Mouse (Mus musculus) spleen, adult 12 weeks (tissue): ENCODE measurements around the gene Pga5.
A peak's percentile ranks its signal among the peaks of the same experiment; 100 is the strongest.

Experiments
- DNase-seq: peaks from one replicate; pipeline ENCODE4 v3.0.0; 2022; ENCODE audit warnings: low spot score

Pga5 gene

DNA sequence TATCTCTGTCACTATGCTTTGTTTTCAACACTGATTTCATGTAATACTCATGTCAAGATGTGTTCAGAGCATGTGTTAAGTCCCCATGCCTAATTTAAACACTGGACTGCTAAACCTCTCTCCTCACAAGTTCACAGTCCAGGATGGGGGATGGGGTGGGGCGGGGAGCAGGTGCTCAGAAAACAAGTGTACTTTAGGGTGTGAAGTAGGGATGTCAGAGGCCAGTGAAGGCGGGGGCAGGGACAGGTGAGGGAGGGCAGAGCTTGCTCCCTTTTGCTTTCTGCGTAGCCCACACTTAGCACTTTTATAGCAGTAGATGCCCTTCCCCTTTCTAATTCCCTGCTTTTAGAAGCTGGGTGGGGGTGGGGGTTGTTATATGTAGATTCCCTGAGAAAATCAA is 12.8 kb downstream of the Pga5 start:
- DNase-seq: no peak

DNA sequence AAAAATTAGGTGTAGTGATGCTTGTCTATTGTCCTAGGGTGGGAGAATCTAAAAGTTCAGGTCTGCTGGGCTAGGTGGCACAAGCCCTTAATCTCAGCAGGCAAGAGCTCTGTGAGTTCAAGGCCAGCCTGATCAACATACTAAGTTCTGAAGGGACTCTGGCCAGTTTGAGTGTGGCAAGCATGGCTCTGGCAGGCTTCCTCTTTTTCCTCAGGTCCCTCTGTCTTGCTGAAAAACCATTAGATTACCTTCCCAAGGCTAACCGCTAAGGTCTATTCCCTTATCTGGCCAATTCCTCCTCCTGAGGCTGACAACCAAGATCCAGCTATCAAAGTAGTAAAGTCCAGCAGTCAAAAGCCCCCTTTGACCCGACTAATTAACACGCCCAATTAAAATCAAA is 15.2 kb downstream of the Pga5 start:
- DNase-seq: no peak

DNA sequence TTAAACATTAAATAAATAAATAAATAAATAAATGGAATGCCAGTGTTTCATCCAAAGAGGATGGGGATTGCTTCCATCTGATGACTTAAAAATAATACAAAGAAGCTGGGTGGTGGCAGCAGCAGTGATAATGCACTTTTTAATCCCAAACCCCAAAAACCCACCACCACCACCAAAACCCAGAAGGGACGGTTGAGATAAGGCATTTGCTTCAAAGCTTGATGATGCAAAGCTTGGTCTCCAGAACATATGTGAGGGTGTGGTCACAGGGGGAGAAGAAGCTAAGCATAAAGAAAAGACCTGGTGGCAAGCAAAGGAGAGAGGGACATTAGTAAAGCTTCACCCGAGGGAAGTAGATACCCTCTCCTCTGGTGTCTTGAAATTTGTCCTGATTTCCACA is 16.0 kb downstream of the Pga5 start:
- DNase-seq: peak; percentile 15

GRCm38 (mm10) chr19:10661373-10661772 is 16.5 kb downstream of the Pga5 start:
- DNase-seq: peak; percentile 54

GRCm38 (mm10) chr19:10658406-10658805 is 19.5 kb downstream of the Pga5 start:
- no peak for DNase-seq

DNA sequence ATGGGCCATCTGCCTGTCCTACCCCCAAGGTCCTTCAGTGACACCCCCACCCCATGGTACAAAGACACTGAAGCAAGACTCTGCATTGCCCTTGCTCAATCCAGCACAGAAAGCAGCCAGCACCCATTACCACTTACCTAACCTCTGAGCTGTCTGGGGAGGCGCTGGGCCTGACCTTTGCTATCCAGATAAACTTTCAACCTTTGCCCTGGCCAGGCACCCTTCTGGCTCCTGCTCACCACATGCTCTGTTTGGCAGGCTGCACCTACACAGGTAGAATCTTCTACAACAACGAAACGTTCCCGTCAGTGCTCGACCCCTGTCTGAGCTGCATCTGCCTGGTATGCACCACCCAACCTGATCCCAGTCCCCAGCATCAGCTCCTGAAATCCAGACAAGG is 20.1 kb downstream of the Pga5 start:
- DNase-seq: no peak

DNA sequence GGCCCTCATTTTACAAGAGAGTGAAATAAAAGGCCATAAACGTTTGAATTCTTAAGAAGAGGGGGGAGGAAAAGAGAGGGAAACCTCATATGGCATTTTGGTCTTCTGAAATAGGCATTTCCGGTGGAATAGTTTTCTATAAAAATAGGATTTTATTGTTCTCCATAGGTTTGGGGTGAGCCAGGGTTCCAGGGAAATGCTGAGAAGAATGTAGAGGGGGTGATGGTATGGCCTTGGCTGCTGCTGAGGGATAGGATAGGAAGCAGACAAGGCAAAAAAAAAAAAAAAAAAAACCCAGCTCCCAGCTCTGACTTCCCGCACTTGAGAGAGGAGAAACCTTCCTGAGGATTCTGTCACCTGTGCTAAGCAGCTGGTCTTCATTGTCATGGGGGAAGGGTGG is 21.8 kb downstream of the Pga5 start:
- no peak for DNase-seq

DNA sequence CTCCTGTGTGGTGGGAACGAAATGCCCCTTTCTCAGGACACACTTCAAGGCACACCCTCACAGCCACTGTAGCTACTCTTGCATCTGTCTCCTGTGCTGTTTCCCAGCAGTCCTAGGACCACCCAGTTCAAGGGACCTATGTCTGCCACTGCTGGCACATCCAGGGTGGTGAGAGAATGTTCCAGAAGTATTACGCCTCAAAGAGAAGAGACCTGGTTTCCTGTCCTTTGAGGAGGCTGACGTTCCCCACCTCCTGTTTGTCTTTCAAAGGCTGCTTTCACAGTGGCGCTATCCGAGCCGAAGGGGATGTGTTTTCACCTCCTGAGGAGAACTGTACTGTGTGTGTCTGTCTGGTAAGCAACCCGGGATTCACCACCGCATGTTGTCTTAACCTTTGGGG is 29.7 kb downstream of the Pga5 start:
- no peak for DNase-seq

- no peak for DNase-seq
These were observed 32.3 kb downstream of the Pga5 start for GRCm38 (mm10) chr19:10645616-10646015.

- DNase-seq: no peak
These were observed 37.1 kb downstream of the Pga5 start for GRCm38 (mm10) chr19:10640589-10641378.

DNA sequence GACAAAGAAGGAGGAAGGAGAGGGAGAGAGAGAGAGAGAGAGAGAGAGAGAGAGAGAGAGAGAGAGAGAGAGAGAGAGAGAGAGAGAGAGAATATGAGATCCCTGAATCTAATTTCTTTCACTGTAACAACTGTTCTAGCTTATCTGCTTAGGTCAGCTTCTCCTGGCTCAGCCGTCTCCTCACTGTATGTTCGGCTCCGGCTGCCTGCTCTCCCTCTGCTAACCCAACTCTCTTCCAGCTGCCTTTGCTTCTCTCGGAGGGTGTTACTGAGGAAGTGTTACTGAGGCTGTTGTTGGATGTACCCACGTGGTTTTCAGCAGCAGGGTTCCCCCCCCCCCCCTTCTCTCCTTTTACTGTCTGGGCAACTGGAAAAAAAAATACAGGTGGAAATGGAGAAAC is 37.8 kb downstream of the Pga5 start:
- no peak for DNase-seq

DNA sequence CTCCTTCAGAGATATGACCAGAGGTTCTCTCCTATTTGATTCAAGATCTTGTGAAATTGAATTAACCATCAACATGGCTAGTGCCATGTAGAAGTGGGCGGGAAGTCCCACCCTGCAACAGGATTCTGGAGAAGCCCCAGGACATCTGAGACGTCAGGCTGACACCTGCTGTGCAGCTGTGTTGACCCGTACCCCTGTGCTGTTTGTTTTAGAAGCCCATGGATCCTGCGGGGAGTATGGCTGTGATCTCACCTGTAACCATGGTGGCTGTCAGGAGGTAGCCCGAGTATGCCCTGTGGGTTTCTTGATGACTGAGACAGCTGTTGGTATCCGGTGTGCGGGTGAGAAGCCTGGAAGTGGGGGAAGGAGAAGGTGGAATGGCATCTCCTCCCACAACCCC is 40.0 kb downstream of the Pga5 start:
- DNase-seq: no peak

- peak; percentile 24 for DNase-seq
These were observed 43.0 kb downstream of the Pga5 start for GRCm38 (mm10) chr19:10634872-10635318.

DNA sequence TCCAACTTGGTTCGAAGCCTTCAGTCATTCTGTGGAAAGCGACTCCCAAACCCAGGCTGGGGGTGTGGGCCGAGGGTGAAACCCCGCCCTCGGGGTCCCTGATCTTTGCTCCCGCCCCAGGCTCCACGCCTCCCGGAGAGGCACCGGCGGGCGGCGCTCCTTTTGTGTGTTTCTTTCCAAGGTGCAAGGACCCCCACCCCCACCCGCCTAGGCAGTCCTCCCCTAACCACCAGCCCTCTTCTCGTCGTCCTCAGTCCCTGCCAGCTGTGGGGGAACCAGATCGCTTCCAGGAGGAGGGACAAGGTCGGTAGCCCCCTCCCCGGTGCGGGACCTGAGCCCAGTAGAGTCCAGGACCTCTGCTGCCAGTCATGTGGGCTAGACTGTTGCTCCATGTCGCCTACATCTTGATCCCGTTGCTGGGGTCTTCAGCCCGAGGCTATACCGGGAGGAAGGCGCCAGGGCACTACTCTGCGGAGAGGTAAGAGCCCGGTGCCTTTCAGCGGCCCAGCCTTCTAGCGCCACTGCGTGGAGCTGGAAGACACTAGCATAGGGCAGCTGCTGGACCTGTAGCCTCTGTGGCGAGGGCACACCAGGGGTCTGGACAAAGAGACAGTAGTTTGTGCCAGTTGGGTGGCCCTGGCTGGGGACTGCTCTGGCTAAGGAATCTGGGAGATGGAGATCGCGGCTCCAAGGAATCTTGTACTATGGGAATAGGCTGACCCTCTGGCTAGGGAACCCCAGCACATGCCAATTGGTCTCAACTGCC is 43.6 kb downstream of the Pga5 start, which contains the start of gene Vwce:
TSS of gene Vwce (plus strand) at position 108 of the 766 bp plus-strand sequence.
- peak; percentile 26 for DNase-seq
